Mouse (Mus musculus) frontal cortex, postnatal 36 days (tissue): ENCODE measurements around the gene Scn2a.
"Not testable (repeated sequence)": the region's sequence is repeated elsewhere in the genome, so short reads cannot be mapped to it uniquely, and the experiment has no call there.

Experiments used
- DNase-seq, 2 experiments: peaks; one replicate each; pipeline ENCODE4 v3.0.0; 2022; ENCODE audit warnings: low spot score in 2 of 2

Gene Scn2a

GRCm38 (mm10) chr2:65695061-65695460, 74.5 kb downstream of the Scn2a start:
- no peak for DNase-seq

- DNase-seq = no peak
Observed at GRCm38 (mm10) chr2:65700246-65700645, 79.7 kb downstream of the Scn2a start.

GRCm38 (mm10) chr2:65701175-65701574, 80.6 kb downstream of the Scn2a start:
- peak in 1 of 2 experiments; percentile 46 for DNase-seq

GRCm38 (mm10) chr2:65722219-65722800, 101.7 kb downstream of the Scn2a start:
- no peak for DNase-seq

GRCm38 (mm10) chr2:65745400-65745799, 124.8 kb downstream of the Scn2a start:
- DNase-seq = no peak

GRCm38 (mm10) chr2:65782442-65782841, 161.9 kb downstream of the Scn2a start:
- no peak for DNase-seq

GRCm38 (mm10) chr2:65783392-65783791, 162.8 kb downstream of the Scn2a start:
- DNase-seq = no peak

- DNase-seq = no peak
Observed at GRCm38 (mm10) chr2:65792516-65792915, 171.9 kb downstream of the Scn2a start.

GRCm38 (mm10) chr2:65793593-65793992, 173.0 kb downstream of the Scn2a start:
- DNase-seq = peak; percentile 17 to 43

GRCm38 (mm10) chr2:65801054-65801709, 180.6 kb downstream of the Scn2a start:
- DNase-seq = no peak

GRCm38 (mm10) chr2:65806556-65806955, 186.0 kb downstream of the Scn2a start:
- DNase-seq = no peak

GRCm38 (mm10) chr2:65811203-65811602, 190.6 kb downstream of the Scn2a start:
- not testable (repeated sequence) for DNase-seq
